Mouse (Mus musculus) CH12F3 (cell line): ENCODE measurements around the gene Smoc1.

Experiments
- in situ Hi-C: fragments of 300-500 bp; cut with MboI; formaldehyde crosslinking; loops from 2 replicates; pipeline ENCODE4 v1.14.3; 2020; ENCODE audit warnings: low sequenced_read_pairs

Smoc1 gene

DNA sequence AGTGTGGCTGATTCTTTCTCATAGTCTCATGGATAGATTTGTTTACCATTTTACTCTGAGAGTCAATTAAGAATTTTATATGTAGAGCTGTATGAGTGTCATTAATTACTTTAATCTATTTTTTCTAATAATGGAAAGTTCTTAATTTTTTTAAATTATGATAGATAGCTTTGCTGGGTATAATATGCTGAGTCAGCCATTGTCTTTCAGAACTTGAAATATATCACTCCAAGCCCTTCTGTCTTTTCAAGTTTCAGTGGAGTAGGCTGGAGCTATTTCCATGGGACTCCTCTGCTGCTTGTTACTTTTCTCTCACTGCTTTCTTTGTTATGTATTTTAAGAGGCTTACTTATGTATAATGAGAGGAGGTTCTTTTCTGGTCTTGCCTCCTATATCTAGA is 93.7 kb downstream of the Smoc1 start:
- in situ Hi-C loops: no loop called here

GRCm38 (mm10) chr12:81123793-81124192 is 97.2 kb downstream of the Smoc1 start:
- in situ Hi-C loops: no loop called here

GRCm38 (mm10) chr12:81126842-81127241 is 100.2 kb downstream of the Smoc1 start:
- in situ Hi-C loops: no loop called here

DNA sequence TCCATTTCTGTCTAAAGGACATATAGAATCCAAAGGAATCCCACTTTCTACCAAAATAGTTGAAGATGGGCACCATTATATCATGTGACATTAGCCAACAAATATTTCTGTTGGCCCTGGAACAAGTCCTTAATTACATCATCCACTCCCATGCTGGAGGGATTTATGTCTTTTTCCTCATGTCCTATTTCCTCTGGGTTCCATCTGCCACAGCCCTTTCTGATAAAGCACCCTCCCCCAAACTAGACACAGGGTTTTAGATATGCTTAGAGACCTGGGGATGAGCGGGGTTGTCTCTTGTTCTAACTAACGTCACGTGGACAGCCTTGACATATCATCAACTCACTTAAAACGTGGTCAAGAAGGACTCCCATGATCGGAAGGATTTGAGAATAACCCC is 102.1 kb downstream of the Smoc1 start:
- in situ Hi-C loops: no loop called here

- in situ Hi-C loops: no loop called here
These were observed 104.1 kb downstream of the Smoc1 start for GRCm38 (mm10) chr12:81130692-81131091.

GRCm38 (mm10) chr12:81131114-81131513 is 104.5 kb downstream of the Smoc1 start:
- in situ Hi-C loops: no loop called here

DNA sequence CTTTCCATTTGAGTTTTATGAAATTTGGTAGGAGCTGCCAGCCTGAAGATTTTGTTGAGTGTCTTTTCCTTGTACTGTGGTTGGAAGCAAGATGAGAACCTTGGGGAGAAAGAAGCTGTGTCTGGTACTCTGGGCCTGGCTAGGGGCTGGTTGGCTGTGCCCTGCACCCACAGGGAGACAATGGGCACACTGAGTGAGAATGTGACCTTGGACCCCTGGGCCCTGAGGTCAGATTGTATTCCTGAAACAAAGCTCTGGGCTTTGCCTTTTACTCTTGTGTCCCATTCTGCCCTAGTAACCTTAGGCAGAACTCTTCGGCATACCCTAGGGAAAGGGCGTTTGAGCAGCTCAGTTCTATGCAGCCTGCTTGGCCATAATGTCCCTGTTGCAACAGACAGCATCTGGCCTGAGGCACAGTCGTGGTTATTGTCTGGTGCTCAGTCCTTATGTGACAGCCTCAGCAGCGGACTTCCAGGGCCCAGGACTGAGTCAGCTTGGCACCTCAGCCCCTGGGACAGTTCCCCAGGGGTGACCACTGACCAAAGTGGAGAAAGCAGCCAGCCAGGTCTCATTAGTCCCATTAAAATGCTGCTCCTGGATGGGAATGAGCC is 106.6 kb downstream of the Smoc1 start:
- in situ Hi-C loops: no loop called here

DNA sequence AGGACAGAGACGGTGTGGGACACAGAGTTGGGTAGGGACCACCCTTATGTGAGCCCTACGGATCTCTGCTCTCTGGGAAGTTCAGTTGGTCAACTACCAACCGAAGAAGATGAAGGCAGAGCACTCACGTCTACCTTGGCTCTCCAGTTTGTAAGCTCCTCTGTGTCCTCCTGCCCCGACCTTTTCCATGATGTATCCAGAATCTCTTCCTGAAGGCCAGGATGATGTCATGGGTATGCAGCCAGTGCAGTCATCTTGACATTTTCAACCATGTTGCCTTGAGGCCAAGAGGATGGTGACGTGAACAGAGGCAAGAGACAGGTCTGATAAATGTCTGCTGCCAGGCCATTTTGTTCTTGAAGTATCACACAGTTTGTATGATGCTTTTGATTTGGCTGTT is 111.6 kb downstream of the Smoc1 start:
- in situ Hi-C loops: no loop called here

GRCm38 (mm10) chr12:81139463-81139862 is 112.9 kb downstream of the Smoc1 start:
- in situ Hi-C loops: no loop called here

GRCm38 (mm10) chr12:81140594-81141328 is 114.2 kb downstream of the Smoc1 start:
- in situ Hi-C loops: no loop called here

DNA sequence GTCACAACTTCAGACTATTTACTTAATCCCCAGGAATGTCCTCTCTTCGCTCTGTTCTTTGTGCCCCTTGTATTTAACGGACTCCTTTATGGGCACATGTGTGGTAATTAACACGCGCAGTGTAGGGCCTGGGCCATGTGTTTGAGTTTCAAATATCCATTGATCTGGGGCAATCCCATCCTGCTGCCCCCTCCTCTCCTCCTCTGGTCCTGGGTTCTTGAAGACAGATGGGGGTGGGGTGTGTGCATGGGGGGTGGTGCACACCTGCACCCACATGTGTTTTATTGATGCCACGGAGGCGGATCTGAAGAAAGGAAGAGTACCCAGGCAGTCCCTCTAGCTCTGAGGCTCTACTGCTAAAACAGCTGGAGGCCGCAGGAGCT is 114.7 kb downstream of the Smoc1 start:
- in situ Hi-C loops: no loop called here

DNA sequence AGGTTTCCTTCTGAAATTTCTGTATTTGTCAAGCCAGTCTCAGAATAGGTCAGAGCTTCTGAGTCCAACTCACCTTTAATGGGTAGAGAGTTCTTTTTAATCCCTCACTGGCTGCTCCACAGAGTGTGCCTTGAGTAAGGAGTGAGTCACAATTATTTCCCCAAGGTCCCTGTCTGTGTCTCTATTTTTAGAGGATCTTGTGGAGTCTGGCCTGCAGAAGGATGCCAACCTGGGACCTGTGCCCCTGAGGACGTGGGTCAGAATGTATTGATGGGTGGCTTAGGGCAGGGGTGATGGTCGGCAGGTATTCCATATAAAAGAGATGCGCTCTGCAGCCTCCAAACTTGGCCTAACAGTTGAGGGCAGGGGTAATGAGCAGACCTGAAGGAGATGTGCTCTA is 115.6 kb downstream of the Smoc1 start:
- in situ Hi-C loops: no loop called here

- in situ Hi-C loops: no loop called here
These were observed 117.6 kb downstream of the Smoc1 start for GRCm38 (mm10) chr12:81144201-81144600.

DNA sequence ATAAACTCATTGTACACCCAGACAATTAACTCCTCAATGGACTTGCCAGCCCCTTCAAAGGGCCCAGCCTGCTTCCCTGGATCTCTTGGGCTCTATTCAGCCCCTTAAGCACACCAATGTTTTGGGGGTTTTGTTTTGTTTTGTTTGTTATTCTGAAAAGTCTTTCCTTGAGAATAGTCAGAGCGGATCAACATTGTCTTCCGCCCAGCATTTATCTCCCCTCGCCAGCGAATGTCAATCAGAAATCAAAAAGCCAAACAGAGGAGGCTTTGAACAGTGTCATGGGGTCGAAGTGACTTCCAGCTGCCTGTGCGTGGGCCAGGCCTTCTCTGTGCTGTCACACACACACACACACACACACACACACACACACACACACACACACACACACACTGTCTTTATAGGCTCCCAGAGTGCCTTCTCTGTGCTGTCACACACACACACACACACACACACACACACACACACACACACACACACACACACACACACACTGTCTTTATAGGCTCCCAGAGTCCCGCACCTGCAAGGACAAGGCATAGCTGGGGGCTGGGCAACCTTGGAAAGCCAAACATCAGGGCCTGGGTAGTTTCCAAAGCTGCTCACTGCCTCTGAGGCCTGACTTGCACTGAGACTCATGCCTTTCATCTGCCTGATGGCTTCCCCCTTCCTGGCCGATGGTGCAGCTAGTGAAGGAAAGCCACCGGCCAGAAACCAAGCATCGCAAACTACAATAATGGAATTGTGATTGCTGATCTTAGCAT is 120.0 kb downstream of the Smoc1 start:
- in situ Hi-C loops: no loop called here

GRCm38 (mm10) chr12:81147956-81148355 is 121.3 kb downstream of the Smoc1 start:
- in situ Hi-C loops: no loop called here

GRCm38 (mm10) chr12:81150917-81151316 is 124.3 kb downstream of the Smoc1 start:
- in situ Hi-C loops: no loop called here

DNA sequence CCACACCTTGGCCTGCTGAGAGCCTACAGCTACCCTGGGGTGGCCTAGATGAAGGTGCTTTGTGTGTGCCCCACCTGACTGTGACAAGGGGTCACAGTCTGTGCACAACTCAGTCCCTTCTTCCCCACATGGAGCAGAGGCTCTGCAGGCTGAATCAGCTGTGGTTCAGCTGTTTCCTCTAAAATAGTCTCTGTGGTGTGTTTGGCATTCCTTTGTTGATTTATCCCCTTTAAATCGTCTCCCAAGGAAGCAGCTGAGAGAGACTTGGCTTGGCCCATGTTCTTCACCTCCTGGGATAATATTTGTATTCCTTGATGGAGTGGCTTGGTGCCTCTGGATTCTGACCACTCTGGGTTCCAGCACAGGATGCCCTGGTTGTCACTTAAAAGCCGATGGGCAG is 125.5 kb downstream of the Smoc1 start:
- in situ Hi-C loops: no loop called here

- in situ Hi-C loops: no loop called here
These were observed 129.1 kb downstream of the Smoc1 start for GRCm38 (mm10) chr12:81155675-81156074.

DNA sequence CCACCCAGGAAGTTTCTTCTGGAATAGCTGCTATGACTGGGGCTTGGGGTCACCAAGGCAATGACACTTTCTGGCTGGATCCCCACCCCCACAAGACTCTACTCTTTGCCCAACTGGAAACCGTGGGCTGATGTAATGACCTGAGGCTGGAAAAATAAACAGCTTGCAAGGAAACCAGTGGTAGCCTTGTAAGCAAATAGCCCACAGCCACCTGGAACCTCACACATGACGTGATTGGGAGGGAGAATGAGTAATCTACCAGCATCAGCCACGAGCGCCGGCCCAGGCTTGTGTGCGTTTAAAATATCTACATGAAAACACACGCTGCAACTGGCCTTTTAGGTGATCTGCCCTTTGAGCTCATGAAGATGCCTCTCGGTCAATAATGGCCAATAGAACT is 130.2 kb downstream of the Smoc1 start:
- in situ Hi-C loops: no loop called here

GRCm38 (mm10) chr12:81159947-81160346 is 133.3 kb downstream of the Smoc1 start:
- in situ Hi-C loops: no loop called here

GRCm38 (mm10) chr12:81160425-81160824 is 133.8 kb downstream of the Smoc1 start:
- in situ Hi-C loops: no loop called here

GRCm38 (mm10) chr12:81160831-81161230 is 134.2 kb downstream of the Smoc1 start:
- in situ Hi-C loops: no loop called here
